Mouse (Mus musculus): ENCODE measurements around the gene Rnf208. TPM values are rescaled to one million over a fixed set of nuclear protein-coding genes. Genes with fewer than 3 reads are reported as not detected.

Rnf208 gene
- not detected for polyA plus RNA-seq (2017; shearing (Covaris generic))

DNA sequence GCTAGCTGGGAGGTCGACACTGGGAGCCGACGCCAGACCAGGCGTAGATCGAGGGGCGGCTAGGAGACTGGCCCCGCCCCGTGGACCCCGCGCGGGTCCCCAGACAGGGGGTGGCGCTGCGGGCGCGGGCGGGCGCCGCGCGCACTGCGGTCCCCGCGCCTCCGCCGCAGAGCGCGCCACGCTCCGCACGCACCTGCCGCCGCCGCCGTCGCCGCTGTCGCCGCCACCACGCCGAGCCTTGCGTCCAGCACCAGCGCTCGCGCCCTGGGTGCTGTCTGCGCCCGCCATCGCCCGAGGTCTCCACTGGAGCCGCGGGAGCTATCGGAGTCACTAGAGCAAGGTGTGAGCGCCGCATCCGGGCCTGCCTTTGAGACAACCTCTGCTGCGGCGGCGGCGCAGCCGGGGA lies at the start of gene Rnf208, which contains the start of gene Cysrt1:
Rnf208 (plus strand) TSS at position 155 of the 406 bp plus-strand sequence.
Cysrt1 (minus strand) TSS at position 352 of the 406 bp plus-strand sequence.

DNA sequence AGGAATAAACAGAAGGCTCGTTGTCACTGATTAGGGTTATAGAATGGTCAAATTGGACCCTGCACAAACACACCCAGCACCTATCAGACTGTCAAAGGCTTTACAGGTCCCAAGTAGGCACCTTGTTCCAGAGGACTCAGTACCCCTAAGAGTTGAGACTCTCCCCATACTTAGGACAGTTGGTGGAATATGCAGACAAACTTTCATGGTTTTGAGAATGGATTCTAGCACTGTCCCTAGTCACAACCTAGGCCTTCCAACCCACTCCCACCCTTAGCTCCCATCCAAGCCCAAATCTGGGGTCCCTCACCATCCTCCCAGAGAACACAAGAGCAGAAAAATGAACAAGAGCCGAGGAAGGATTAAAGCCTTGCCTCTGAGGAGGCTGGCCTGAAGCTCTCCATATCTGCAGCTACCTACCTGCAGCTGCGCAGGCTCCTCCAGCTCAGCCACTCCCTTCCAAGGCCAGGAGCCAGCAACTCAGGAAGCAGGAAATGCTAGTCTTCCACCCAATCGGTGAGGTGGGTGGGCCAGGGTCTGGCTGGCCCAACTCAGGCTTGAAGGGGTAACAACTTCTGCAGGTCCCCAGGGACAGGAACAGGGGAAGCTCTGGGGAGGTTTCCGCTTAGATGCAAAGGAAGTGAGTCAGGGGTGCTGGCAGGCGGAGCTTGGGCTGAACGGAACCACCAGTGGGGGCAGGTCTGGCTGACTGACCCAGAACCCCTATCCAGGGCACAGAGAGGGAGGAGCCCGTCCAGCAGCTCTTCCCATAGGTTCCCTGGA lies 45.7 kb upstream of the Rnf208 start, which contains the start of gene Tor4a:
Tor4a (minus strand) TSS at position 715 of the 783 bp plus-strand sequence.

DNA sequence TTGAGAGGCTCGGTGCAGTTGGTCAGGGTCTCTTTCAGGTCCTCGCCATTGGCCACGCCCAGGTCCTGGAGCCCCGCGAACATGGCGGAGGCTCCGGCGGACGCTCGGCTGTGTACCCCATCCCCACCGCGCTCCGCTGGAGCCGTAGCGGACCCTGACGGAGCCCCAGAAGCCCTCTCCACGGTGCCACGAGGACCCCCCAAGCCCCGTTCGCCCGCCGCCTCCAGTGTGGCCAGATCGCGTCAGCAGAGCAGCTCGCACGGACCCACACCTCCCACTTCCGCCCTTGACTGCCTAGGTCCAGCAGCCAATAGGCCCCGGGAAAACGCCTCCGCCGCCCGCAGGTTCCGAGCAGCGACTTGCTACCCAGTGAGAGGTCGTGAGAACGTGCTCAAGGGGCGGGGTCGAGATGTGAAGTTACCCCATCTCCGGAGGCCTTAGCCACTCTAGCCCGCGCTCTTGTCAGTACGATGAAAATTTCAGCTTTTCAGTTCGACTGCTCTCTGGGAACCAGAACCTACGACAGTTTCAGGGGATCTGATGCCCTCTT lies 30.9 kb upstream of the Rnf208 start, which contains the start of gene Nelfb:
Nelfb (minus strand) TSS at position 369 of the 550 bp plus-strand sequence.

DNA sequence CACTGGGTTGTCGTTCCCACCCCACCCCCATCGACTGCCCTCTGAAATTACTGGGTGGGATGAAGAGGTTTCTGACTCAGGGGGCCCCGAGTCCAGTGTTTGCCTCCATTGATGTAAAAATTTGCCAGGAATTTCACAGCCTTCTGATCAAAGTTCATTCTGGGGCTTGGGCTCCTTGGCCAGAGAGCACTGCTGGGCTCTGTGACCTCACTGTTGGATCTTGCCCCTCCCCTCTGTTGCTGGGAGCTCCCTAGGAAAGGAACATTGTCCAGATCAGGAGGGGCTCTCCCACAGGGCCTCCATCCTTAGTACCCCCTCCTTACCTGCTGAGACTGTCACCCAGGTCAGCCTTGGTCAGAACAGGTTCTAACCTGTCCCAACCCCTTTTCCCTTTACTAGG lies 27.6 kb upstream of the Rnf208 start, which contains the start of gene Stpg3:
Stpg3 (minus strand) TSS at position 194 of the 400 bp plus-strand sequence.

DNA sequence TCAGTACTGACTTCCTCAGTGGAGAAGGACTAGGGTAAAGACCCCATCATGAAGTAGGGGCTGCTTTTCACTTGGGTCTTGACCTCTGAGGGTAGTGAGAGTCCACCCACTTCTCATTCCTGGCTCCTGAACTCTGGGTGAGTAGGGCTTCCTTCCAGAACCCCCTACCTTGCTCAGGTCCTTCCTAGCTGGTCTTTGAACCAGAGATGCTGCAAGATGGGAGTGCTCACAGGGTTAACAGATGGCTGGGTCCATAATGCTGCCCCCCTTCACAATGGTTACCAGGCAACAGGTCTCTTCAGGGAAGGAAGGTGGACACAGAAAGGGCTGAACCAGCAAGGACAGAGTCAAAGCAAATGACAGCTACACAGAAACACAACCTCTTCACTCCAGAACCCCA lies 23.6 kb upstream of the Rnf208 start, which contains the start of gene Fam166a:
Fam166a (plus strand) TSS at position 301 of the 400 bp plus-strand sequence.

DNA sequence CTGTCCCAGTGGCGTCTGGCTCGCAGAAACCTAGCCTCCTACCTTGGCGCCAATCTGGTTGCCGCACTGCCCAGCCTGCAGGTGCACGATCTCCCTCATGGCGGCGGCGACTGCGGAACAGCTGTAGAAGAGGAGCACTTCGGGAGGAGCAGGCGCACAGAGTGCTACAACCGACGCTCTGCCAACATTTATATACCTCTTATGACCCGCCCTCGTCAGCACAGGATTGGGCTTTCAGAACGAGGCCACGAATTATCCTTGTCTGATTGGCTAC lies 17.6 kb upstream of the Rnf208 start, which contains the start of gene Tubb4b:
Tubb4b (minus strand) TSS at position 211 of the 274 bp plus-strand sequence.

DNA sequence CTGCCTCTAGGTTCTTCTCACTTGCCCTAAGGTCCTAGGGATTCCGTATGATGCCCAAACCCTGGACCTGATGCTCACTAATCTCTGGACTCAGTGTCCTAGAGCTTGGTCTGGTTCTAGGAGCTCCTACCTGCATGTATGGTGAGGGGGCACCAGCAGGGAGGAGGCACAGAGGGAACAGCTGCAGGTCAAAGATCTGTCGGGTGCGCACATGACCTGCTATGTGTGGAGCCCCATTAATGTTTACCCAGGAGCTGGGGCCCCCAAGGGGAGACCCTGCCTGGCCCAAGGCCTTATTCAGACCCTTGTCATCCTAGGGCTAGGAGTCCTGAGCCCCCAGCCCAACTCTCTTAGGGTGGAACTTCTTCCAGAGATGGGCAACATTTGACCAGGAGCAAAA lies 8.0 kb upstream of the Rnf208 start, which contains the start of gene Slc34a3:
Slc34a3 (minus strand) TSS at position 315 of the 400 bp plus-strand sequence.

DNA sequence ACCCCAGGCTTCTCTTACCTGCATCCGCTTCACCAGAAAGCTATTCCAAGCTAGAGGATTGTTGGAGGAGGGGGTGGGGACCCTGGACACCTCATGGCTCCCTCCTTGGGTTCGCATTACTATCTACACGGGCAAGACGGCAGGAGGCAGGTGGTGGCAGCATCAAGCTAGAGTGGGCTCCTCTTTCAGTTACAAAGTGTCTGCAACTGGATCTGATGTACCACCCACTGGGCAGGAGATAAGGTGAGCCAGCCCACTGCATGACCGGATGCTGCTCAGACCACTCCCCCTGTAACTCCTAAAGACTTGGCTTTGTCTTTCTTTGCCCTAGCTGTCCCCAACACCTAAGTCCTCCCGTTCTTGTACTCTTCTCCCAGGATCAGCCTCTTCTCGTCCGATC lies 5.4 kb upstream of the Rnf208 start, which contains the start of gene Rnf224:
Rnf224 (minus strand) TSS at position 174 of the 400 bp plus-strand sequence.

DNA sequence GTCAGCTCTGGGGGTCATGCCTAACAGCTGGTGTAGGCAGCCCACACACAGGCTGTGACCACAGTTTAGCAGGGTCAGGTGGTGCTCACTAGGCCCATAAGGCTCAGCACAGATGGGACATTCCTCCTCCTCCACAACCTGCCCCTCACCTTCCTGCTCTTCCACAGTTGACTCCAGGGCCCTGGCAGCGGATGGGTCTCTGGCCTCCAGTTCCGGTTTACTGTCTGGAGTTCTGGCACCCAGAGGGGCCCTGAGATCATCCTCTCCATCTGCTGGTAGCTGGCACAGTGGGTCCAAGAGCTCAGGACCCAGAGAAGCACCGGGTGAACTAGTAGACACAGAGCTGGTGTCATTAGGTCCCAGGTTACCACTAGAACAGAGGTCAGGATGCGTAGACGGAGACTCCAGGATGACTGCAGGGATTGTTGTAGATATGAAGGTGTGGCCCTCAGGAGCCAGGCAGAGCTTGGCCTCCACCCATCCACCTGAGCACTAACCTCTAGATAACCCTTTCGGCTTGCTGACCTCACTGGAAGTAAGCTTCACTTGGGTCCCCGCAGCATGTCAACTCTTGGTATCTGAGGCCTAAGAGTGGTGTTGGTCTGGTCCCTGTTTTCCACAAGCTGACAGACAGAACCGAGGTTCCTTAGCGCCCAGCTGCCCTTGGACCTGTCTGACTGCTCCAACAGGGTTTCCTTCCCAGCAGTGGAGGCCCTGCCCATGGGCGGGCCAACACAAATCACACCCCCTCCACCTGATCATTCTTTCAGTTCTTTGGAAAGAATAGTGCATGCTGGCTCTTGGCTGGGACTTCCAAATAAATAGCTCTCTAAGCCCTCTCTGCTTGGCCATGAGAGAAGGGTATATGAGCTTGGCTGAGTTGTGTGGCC lies 4.4 kb downstream of the Rnf208 start, which contains the start of gene AL732309.1:
AL732309.1 (minus strand) TSS at position 681 of the 890 bp plus-strand sequence.

DNA sequence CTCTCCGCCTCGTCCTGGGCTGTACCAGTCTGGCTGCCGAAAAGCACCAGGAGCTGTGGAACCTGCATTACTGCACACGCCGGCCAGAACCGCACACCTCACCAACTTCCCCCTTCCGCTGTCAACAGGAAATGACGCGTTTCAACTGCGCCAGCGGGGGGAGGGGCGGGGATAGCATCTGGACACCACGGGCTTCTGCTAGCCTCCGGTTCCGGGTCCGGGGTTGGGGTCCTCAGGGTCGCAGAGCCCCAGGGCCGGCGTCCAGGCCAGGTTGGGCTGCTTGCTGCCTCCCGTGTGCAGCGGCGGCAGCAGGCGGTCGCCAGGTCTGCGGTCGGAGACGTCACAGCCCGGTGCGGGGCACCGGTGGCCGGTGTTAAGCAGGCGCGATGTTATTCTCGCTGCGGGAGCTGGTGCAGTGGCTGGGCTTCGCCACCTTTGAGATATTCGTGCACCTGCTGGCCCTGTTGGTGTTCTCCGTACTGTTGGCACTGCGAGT lies 13.3 kb downstream of the Rnf208 start, which contains the start of gene Tmem203:
Tmem203 (plus strand) TSS at position 156 of the 496 bp plus-strand sequence.

DNA sequence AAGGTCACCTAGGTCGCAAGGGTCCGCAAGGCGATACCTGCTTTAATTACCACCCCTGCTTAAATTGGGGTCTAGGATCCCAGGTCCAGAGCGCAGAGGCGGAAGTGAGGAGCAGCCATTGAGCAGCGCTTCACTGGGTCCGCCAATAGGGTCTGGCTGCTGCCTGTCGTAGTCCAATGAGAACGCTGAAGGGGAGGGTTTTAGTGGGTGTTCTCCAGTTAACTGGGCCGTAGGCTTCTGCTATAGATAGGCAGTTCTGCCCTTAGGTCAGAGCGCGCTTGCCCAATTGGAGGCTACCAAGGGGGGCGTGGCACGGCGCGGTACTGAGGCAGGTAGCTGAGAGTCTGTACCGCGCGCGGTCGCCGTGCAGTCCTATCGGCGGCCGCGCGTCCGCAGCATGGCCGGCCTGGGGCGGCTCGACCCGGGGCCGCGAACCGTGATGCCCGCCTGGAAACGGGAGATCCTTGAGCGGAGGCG lies 20.3 kb downstream of the Rnf208 start, which contains the start of gene Tprn:
Tprn (plus strand) TSS at position 328 of the 477 bp plus-strand sequence.

DNA sequence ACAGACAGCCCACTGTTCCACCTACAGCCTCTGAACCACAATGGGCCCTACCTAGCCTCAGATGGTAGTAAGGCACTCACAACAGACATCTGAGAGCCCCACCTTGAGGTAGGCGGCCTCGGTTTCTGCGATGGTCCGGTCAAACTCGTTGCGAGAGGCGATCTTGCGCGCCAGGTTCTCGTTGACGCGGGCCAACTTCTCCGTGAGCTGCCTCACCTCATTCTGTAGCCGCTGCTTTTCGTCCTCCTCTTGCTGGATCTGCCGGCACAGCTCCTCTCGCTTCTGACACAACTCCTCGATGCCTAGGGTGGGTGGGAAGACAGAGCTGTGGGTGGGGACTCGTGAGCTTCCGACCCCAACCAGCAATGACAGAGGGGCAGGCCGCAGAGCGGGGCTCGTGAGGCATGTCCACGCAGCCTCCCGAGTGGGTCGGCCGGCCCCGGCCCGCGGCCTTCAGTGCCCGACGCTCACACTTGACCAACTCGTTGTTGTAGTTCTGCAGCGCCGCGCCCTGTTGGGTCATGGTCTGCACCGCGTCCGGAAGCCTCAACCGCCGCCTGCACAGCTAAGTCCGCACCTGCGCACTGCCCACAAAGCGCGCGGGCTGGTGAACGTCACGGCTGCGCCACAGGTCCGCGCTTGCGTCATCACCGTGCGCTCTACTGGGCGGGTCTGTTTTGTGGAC lies 29.9 kb downstream of the Rnf208 start, which contains the start of the genes Ssna1 and Anapc2:
Ssna1 (minus strand) TSS at position 612 of the 685 bp plus-strand sequence.
Anapc2 (plus strand) TSS at position 652 of the 685 bp plus-strand sequence.

DNA sequence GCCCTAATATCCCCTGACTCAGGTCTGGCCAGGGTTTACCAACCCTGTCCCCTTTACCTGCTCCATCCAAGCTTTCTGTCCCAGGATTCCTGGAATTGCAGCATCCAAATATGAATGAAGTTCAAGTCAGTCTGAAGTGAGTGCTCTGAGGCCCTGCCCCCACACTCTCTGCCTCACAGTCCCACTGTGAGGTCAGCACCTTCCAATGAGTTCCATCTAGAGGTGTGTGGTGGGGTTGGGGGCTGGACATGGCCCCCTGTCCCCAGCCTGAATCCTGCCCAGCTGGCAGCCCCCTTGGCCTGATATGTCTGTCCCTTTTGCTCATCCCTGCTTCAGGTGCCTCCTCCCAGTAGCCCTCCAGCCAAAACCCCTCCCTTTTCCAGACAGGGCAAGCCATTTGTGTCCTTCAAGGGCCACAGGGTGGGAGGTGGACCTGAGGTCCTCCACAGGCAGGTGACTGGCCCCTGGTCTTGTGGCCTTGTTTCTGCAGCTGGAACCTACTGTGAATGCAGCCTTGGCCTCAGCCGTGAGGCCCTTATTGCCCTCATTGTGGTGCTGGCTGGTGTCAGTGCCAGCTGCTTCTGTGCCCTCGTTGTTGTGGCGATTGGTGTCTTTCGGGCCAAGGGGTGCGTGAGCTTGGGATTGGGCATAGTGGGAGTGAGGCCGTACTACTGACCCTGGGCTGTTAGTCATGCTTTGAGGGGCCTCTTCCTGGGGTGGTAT lies 46.0 kb downstream of the Rnf208 start, which contains the start of gene Tmem210:
Tmem210 (plus strand) TSS at position 219 of the 723 bp plus-strand sequence.

DNA sequence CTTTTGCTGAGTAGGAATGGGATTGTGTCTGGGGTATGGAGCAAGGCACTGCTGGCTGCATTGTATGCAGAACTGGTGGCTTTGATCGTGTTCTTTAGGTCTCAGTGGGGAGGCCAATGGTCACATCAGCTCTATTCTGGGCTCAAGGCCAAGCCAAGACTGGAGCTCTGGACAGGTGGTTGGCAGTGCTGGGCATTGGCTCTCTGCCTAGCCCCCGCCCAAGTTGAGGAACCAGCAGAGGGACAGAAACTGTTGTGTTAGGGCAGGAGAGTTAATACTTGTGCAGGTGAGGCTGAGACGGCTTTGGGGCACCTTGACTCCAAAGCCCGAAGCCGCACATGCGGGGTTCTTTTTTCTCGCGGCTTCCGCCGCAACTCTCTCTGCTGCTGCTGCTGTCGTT lies 47.6 kb downstream of the Rnf208 start, which contains the start of gene Lrrc26:
Lrrc26 (plus strand) TSS at position 265 of the 400 bp plus-strand sequence.

Other genes with a start within 250 kb of the Rnf208 start
- gene Nsmf, start 187.9 kb upstream of the Rnf208 start, polyA plus RNA-seq (2017; shearing (Covaris generic)) = 45.0 TPM
- gene Entpd8, start 162.0 kb upstream of the Rnf208 start, polyA plus RNA-seq (2017; shearing (Covaris generic)) = 0.73 TPM
- gene Noxa1, start 147.1 kb upstream of the Rnf208 start, polyA plus RNA-seq (2017; shearing (Covaris generic)) = 18.1 TPM
- gene Nrarp, start 61.5 kb upstream of the Rnf208 start, polyA plus RNA-seq (2017; shearing (Covaris generic)) = 0.72 TPM
- gene Tor4a, start 45.4 kb upstream of the Rnf208 start, polyA plus RNA-seq (2017; shearing (Covaris generic)) = 176 TPM
- gene Nelfb, start 30.8 kb upstream of the Rnf208 start, polyA plus RNA-seq (2017; shearing (Covaris generic)) = 202 TPM
- not detected for gene Stpg3, start 27.6 kb upstream of the Rnf208 start, polyA plus RNA-seq (2017; shearing (Covaris generic))
- 1.7 TPM for gene Fam166a, start 23.5 kb upstream of the Rnf208 start, polyA plus RNA-seq (2017; shearing (Covaris generic))
- gene Tubb4b, start 17.6 kb upstream of the Rnf208 start, polyA plus RNA-seq (2017; shearing (Covaris generic)) = 214 TPM
- not detected for gene Slc34a3, start 7.9 kb upstream of the Rnf208 start, polyA plus RNA-seq (2017; shearing (Covaris generic))
- gene Rnf224, start 5.5 kb upstream of the Rnf208 start, polyA plus RNA-seq (2017; shearing (Covaris generic)) = not detected
- not detected for gene Cysrt1, start 197 bp downstream of the Rnf208 start, polyA plus RNA-seq (2017; shearing (Covaris generic))
- 8.7 TPM for gene AL732309.1, start 4.6 kb downstream of the Rnf208 start, polyA plus RNA-seq (2017; shearing (Covaris generic))
- gene Tmem203, start 13.2 kb downstream of the Rnf208 start, polyA plus RNA-seq (2017; shearing (Covaris generic)) = 17.5 TPM
- 5.5 TPM for gene Tprn, start 20.4 kb downstream of the Rnf208 start, polyA plus RNA-seq (2017; shearing (Covaris generic))
- 131 TPM for gene Ssna1, start 30.2 kb downstream of the Rnf208 start, polyA plus RNA-seq (2017; shearing (Covaris generic))
- gene Anapc2, start 30.2 kb downstream of the Rnf208 start, polyA plus RNA-seq (2017; shearing (Covaris generic)) = 120 TPM
- not detected for gene Tmem210, start 45.9 kb downstream of the Rnf208 start, polyA plus RNA-seq (2017; shearing (Covaris generic))
- not detected for gene Lrrc26, start 47.7 kb downstream of the Rnf208 start, polyA plus RNA-seq (2017; shearing (Covaris generic))
- 0.10 TPM for gene Grin1, start 76.9 kb downstream of the Rnf208 start, polyA plus RNA-seq (2017; shearing (Covaris generic))
- 23.8 TPM for gene Man1b1, start 90.1 kb downstream of the Rnf208 start, polyA plus RNA-seq (2017; shearing (Covaris generic))
- gene Dpp7, start 114.1 kb downstream of the Rnf208 start, polyA plus RNA-seq (2017; shearing (Covaris generic)) = 28.5 TPM
- gene Uap1l1, start 123.4 kb downstream of the Rnf208 start, polyA plus RNA-seq (2017; shearing (Covaris generic)) = 18.3 TPM
- gene Sapcd2, start 130.1 kb downstream of the Rnf208 start, polyA plus RNA-seq (2017; shearing (Covaris generic)) = 1.2 TPM
- not detected for gene Entpd2, start 153.6 kb downstream of the Rnf208 start, polyA plus RNA-seq (2017; shearing (Covaris generic))
- gene Npdc1, start 157.1 kb downstream of the Rnf208 start, polyA plus RNA-seq (2017; shearing (Covaris generic)) = 3.4 TPM
- 10.9 TPM for gene Fut7, start 181.0 kb downstream of the Rnf208 start, polyA plus RNA-seq (2017; shearing (Covaris generic))
- 30.7 TPM for gene Abca2, start 186.4 kb downstream of the Rnf208 start, polyA plus RNA-seq (2017; shearing (Covaris generic))
- gene Clic3, start 214.6 kb downstream of the Rnf208 start, polyA plus RNA-seq (2017; shearing (Covaris generic)) = 3.9 TPM
- gene Paxx, start 218.8 kb downstream of the Rnf208 start, polyA plus RNA-seq (2017; shearing (Covaris generic)) = 100 TPM
- not detected for gene Ptgds, start 227.8 kb downstream of the Rnf208 start, polyA plus RNA-seq (2017; shearing (Covaris generic))

Data from inflammation-experienced regulatory T-cells, adult 16 weeks (primary cell).